Mouse (Mus musculus): Measurements from ENCODE around the gene Ttf1.
"Not testable (repeated sequence)": the region's sequence is repeated elsewhere in the genome, so short reads cannot be mapped to it uniquely, and the experiment has no call there.

The Ttf1 gene

DNA sequence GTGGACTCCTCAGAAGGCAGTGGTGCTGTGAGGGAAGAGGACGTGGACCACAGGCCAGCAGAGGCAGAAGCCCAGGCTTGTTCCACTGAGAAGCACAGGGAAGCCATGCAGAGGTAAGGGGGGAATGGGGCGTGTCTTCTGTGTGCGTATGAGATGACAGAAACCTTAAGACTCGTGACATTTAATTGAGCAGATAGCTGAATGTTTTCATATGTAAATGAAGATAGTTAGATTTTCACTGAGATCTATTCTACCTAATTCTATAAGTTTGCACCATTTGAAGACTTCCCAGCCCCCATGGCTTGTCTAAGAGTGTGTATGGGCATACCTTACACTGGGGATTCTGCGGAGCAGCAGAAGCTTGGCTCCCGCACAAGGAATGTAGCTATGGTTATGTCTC, 5.7 kb downstream of the Ttf1 start:
- DNase-seq, result no peak

GRCm38 (mm10) chr2:29066410-29066809, 6.3 kb downstream of the Ttf1 start:
- no peak for DNase-seq

GRCm38 (mm10) chr2:29074676-29075075, 14.6 kb downstream of the Ttf1 start:
- no peak for DNase-seq

DNA sequence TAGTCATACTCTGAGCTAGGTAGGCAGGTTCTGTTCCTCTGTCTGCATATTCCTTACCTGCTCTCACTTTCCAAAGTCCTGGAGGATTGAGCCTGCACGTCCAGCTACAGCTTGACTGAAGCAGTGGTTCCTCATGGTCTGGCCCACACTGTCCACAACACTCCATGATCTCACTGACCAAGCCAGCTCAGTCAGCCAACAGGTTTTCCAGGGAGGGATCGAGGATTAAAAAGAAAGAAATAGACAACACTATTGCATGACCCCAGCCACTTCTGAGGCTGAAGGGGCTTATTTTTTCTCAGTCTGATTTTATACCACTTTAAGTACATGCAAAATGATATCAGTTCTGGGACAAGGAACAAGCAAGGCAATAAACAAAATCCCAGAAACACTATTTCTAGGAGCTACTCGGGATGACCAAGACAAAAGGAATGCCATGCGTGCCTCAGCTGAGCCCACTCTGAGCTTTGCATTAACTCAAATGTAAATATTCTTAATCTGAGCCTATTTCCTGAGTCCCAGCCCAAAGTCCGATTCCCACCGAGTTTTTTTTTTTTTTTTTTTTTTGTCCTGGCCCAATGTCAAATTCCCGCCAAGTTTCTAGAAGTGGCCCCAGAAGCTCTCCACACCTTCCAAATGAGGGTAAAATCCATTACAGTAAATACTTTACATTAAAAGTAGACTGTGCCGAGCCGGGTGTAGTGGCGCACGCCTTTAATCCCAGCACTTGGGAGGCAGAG, 15.4 kb downstream of the Ttf1 start:
- DNase-seq, result no peak

DNA sequence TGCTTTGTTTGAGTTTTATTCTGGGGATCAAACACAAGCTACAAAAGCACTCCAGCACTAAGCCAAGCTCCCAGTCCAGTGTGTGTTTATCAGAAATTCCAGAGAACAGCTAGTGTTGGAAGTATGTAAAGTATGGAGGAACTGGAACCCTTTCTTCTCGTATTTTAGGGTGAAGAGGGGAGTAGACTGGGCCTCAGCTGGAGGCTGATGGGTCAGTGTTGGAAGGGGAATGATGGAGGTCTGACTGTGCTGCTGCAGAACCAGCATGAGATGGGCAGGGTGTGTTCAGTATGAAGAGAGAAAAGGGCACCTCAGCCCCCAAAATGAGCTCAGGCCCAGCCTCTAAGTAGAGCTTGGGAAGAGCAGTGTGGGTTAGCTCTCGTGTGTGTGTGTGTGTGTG, 16.2 kb downstream of the Ttf1 start:
- DNase-seq, result no peak

GRCm38 (mm10) chr2:29081965-29082364, 21.9 kb downstream of the Ttf1 start:
- no peak for DNase-seq

DNA sequence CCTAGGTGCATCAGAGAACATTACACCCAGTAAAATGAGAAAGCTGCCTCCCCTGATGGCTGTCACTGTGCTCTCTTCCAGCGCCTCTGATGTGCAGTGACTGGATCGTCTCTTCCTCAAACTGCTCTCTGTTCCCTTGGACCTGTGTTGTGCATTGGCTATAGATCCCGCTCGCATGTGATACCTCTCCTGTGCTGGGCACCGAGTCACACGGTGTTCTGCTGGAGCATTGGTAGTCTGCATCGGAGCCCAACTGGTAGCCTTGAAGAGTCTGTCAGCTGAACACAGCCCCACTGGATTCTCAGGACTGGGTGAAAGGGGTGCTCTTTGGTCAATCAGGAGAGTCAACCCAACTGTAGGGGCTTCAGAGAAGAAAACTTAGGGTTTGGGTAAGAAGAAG, 26.0 kb downstream of the Ttf1 start:
- no peak for DNase-seq

DNA sequence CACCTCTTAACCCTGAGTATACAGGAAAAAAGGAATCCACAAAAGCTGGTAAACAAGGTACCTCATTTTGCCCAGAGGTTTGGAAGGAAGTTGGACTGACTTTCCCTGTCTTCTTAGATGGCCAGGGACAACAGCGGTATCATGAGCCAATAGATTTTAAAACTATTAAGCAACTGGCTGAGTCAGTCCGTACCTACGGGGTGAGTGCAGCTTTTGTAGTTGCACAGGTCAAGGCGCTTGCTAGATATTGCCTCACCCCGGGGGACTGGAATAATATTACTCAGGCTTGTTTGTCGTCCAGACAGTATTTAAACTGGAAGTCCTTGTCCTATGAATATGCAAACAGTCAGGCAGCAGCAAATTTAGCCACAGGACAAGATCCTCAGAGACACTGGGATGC, 29.2 kb downstream of the Ttf1 start:
- not testable (repeated sequence) for DNase-seq

- DNase-seq, result no peak
Measured at GRCm38 (mm10) chr2:29095674-29096073, 35.6 kb downstream of the Ttf1 start.

- DNase-seq, result no peak
Measured at GRCm38 (mm10) chr2:29096751-29097150, 36.7 kb downstream of the Ttf1 start.

DNA sequence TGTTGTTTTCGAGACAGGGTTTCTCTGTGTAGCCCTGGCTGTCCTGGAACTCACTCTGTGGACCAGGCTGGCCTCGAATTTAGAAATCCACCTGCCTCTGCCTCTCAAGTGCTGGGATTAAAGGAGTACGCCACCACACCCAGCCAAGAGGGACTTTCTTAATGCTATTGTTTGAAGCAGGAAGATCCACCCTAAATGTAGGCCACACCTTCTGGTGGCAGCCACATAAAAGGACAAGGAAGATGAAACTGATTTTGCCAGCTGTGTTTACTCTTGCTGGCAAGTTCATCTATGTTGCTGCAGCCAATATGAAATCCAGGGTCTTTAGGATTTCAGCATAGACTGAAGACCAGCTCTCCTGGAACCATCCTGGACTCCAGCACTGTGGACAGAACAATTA, 37.4 kb downstream of the Ttf1 start:
- no peak for DNase-seq

- DNase-seq, result not testable (repeated sequence)
Measured at GRCm38 (mm10) chr2:29097955-29098354, 37.9 kb downstream of the Ttf1 start.

DNA sequence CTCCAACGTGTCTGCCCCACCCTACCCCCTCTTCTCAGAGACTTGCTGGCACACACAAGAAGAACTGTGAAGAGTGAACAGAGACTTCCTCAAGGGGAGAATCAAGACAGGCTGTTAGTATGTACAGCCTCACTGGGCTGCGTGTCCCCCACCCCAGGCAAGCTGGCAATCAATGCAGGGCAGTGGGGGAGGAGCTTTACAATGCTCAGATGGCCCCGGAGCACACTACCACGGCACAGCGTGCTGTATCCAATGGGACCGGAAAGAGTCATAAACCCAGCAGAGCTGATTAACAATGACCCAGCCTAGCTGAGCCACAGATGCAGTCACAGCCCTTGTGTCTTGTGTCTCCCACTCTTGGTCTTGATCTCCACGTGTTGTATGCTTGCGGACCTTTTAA, 38.7 kb downstream of the Ttf1 start:
- DNase-seq, result no peak

DNA sequence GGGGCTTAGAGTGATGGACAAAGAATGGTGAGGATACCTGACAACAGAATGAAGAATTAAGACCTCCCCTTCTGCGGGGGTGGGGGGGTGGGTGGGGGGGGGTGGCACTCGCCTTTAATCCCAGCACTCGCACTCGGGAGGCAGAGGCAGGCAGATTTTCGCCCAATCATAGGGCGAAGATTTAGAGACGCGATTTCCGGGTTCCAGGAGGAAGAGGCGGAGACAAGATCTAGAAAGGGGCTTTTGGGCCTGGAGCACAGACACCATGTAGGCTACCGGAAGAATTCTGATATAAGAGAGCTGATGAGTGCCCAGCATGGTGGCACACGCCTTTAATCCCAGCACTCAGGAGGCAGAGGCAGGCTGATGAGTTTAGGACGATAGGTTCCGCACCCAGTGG, 39.6 kb downstream of the Ttf1 start:
- no peak for DNase-seq

GRCm38 (mm10) chr2:29100822-29101534, 40.9 kb downstream of the Ttf1 start:
- peak in 1 of 2 experiments; percentile 9 for DNase-seq

DNA sequence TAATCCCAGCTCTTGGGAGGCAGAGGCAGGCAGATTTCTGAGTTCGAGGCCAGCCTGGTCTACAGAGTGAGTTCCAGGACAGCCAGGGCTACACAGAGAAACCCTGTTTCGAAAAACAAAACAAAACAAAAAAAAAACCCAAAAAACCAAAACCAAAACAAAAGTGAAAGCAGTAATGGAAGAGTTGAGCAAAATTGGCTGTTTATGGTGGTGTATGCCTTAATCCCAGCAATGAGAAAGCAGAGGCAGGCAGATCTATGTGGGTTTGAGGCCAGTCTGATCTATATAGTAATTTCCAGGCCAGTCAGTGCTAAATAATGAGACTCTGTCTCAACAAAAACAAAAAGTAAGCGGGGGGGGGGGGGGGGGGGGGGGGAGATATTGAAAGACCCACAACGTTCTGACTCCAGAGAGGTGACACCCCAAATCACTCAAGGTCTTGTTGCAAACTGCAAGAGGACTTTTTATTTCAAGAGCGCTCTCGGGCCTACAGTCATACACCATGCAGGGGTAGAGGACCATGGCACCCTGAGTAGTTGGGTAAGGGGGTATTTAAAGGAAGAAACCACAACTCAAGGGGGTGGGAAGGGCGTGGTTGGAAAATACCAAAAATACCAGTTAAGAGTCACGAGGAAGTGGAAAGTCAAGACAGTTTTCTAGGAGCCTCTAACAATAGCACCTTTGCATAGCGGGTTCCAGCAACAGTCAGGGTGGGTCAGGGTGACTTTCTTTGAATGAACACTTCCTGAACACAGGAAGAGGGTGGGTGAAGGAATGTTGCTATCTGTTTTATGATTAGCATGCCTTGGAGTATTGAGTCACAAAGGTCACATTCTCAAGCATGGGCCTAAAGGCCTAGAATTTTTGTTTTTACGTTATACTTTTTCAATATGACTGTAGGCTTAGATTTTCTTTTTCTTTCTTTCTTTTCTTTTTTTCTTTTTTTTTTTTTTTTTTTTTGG, 42.6 kb downstream of the Ttf1 start:
- DNase-seq, result not testable (repeated sequence)

GRCm38 (mm10) chr2:29120969-29121368, 60.9 kb downstream of the Ttf1 start:
- no peak for DNase-seq

- no peak for DNase-seq
Measured at GRCm38 (mm10) chr2:29122446-29122845, 62.4 kb downstream of the Ttf1 start.

- DNase-seq, result no peak
Measured at GRCm38 (mm10) chr2:29123907-29124569, 64.0 kb downstream of the Ttf1 start, which contains the start of gene Setx. TSS of gene Setx (plus strand) at chr2:29124181.

DNA sequence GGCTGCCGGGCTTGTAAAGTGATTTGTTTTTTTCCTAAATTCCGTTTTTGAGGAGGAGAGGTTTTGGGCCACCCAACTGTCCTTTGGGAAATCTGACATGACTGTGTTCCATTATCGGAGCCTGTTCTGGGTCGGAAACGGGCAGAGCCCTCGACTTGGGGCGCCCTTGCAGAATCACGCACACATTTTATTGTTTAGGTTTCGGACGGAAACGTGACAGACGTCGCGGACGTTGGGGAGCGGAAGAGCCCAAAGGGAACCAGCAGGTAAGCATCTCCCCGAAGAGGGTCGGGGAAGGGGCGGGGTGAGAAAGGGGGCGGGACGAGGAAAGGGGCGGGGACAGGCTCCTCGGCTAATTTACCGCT, 64.5 kb downstream of the Ttf1 start:
- no peak for DNase-seq

DNA sequence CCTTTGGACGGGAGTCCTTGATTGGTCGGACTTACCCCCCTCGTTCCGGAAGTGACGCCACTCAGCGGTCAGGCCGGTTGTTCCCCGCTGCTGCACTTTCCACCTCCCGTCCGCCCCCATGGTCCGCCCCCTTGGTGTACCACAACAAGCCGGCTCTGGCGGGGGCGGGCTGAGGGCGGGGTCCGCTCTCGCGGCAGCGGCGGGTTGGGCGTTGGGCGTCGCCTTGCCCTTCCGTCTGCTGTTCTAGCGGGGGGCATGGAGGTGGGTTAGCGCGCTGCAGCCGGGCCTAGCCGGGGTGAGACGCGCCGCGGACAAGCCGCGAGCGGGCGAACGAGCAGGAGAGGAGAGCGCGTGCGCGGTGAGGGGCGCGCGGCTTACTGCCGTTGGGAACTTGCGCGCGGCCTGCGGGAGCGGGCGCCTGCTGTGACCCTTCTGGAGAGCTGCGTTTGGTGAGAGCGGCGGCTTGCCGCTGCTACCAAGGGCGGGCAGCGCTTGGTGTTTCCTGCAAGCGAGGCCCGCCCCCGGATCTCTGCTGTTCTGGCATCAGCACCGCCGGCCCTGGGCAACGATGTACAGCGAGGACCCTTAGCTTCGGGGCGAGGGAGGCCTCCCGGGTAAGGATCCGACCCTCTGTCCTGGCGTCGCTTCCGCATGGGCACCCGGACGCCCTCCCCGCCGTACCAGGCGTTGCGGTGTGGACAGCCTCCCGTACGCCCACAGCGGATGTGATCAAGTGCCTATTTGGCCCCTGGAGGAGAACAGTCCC, 65.1 kb downstream of the Ttf1 start:
- peak; percentile 99 to 100 for DNase-seq

All from kidney, adult 8-10 months (tissue).